Mouse (Mus musculus) liver, postnatal 0 days (tissue): ENCODE measurements around the gene Olfr250.

Experiments used
- CTCF ChIP-seq: sonication (generic); IDR thresholded peaks from 2 replicates; pipeline ENCODE4 v1.5.1; 2016; ENCODE audit warnings: antibody characterized with exemption, low read depth
- EP300 ChIP-seq: IDR thresholded peaks from 2 replicates; pipeline ENCODE4 v1.6.1; 2016; ENCODE audit warnings: antibody characterized with exemption, low read depth, mild to moderate bottlenecking

- TF ChIP-seq CTCF: no peak
- no peak for TF ChIP-seq EP300
These were observed at the start of gene Olfr250 for GRCm38 (mm10) chr9:38366596-38366995.
